Mouse (Mus musculus) forebrain, embryonic 13.5 days (tissue): ENCODE measurements at regions not wholly inside any gene's neighbourhood (a gene's known extent, or its start where the extent isn't known, plus 50 kb on each side); places are given as distances from the start of the nearest gene placed in this dataset.

Experiments
- ATAC-seq: fragments of 200-750 bp; cut with Nextera tagmentation; 2 replicates; pipeline ENCODE4 v1.8.0; 2017
- H3K27ac ChIP-seq: fragments of 300-500 bp; sonication (generic); 2 replicates; pipeline ENCODE4 v1.5.1; 2015; ENCODE audit warnings: inconsistent platforms, mild to moderate bottlenecking, moderate library complexity
- H3K27me3 ChIP-seq: fragments of 300-500 bp; sonication (generic); 2 replicates; pipeline ENCODE4 v1.6.1; 2015; ENCODE audit warnings: mild to moderate bottlenecking, inconsistent platforms
- H3K36me3 ChIP-seq: fragments of 300-500 bp; sonication (generic); 2 replicates; pipeline ENCODE4 v1.6.1; 2015; ENCODE audit warnings: mild to moderate bottlenecking, inconsistent platforms; ENCODE audit not compliant: poor library complexity, severe bottlenecking
- H3K4me1 ChIP-seq: fragments of 300-500 bp; sonication (generic); 2 replicates; pipeline ENCODE4 v1.6.1; 2015; ENCODE audit warnings: inconsistent platforms
- H3K4me2 ChIP-seq: fragments of 300-500 bp; sonication (generic); 2 replicates; pipeline ENCODE4 v1.6.1; 2015; ENCODE audit warnings: inconsistent platforms, mild to moderate bottlenecking, moderate library complexity
- H3K4me3 ChIP-seq: fragments of 300-500 bp; sonication (generic); 2 replicates; pipeline ENCODE4 v1.5.1; 2015; ENCODE audit warnings: mild to moderate bottlenecking, inconsistent platforms
- H3K9ac ChIP-seq: fragments of 300-500 bp; sonication (generic); 2 replicates; pipeline ENCODE4 v1.6.1; 2015; ENCODE audit warnings: mild to moderate bottlenecking, inconsistent platforms
- H3K9me3 ChIP-seq: fragments of 300-500 bp; sonication (generic); replicated peaks from 2 replicates; pipeline ENCODE4 v1.6.1; 2016; ENCODE audit warnings: inconsistent platforms
- WGBS: fragments of 180-500 bp; shearing (Covaris S2); methylation state at CpG from one replicate; pipeline ENCODE4 v1.1.7; 2015; 5-methylcytosine and 5-hydroxymethylcytosine counted together

DNA sequence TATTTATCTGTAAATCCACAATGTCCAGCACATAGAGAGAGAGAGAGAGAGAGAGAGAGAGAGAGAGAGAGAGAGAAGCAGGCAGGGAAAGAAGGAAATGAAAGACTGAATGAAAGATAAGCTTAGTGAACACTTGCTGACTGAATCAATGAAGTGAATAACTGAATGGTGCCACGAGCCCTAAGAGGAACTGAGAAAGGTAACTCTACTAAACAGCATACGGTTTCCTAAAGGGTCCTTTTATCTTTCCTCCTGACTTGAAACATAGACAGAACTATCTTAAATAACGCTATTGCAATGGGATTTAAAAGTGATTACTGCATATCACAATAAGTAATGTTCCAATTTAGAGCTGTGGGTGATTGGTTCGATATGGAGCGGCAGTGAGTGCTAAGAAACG lies 121.0 kb downstream of the Rbm26 start:
- H3K9ac ChIP-seq: no peak overlapping the region
- no peak overlapping the region for H3K4me3 ChIP-seq
- H3K27me3 ChIP-seq: no peaks in the 10 kb centered on the region
- no peaks in the 10 kb centered on the region for H3K36me3 ChIP-seq
- no peaks in the 10 kb centered on the region; the same call in 1 of the 2 replicates for H3K9me3 ChIP-seq
- no peak overlapping the region for H3K4me2 ChIP-seq
- WGBS: 86% methylated on average over 6 of the region's 6 CpGs
- H3K4me1 ChIP-seq: no peaks in the 10 kb centered on the region
- no peak overlapping the region for H3K27ac ChIP-seq
- no peak for ATAC-seq

- H3K27ac ChIP-seq: no peak overlapping the region
- H3K4me1 ChIP-seq: no peaks in the 10 kb centered on the region
- H3K36me3 ChIP-seq: no peaks in the 10 kb centered on the region
- no peaks in the 10 kb centered on the region for H3K9me3 ChIP-seq
- H3K4me2 ChIP-seq: no peak overlapping the region
- no peak overlapping the region for H3K9ac ChIP-seq
- ATAC-seq: no peak
- H3K4me3 ChIP-seq: no peak overlapping the region
- H3K27me3 ChIP-seq: no peaks in the 10 kb centered on the region
These were observed 138.3 kb downstream of the Rbm26 start for GRCm38 (mm10) chr14:105038798-105039197.

- no peak for ATAC-seq
- Histone ChIP-seq H3K4me2 (peak overlapping the region; percentile 19; the same call in 1 of the 2 replicates), H3K36me3 (no peaks in the 10 kb centered on the region), H3K9ac (no peak overlapping the region), H3K27ac (no peak overlapping the region), H3K27me3 (no peaks in the 10 kb centered on the region), H3K9me3 (no peaks in the 10 kb centered on the region), H3K4me1 (no peaks in the 10 kb centered on the region), H3K4me3 (no peak overlapping the region)
- 43% methylated on average over 14 of the region's 14 CpGs for WGBS
These were observed 142.3 kb downstream of the Rbm26 start for GRCm38 (mm10) chr14:105034712-105035377.

- Histone ChIP-seq H3K9ac (no peak overlapping the region), H3K27ac (no peak overlapping the region), H3K4me2 (no peak overlapping the region), H3K9me3 (no peaks in the 10 kb centered on the region), H3K36me3 (no peaks in the 10 kb centered on the region), H3K4me1 (no peaks in the 10 kb centered on the region), H3K27me3 (no peaks in the 10 kb centered on the region), H3K4me3 (no peak overlapping the region)
- ATAC-seq: no peak
- 62% methylated on average over 6 of the region's 6 CpGs for WGBS
These were observed 157.2 kb downstream of the Rbm26 start for GRCm38 (mm10) chr14:105019971-105020370.

DNA sequence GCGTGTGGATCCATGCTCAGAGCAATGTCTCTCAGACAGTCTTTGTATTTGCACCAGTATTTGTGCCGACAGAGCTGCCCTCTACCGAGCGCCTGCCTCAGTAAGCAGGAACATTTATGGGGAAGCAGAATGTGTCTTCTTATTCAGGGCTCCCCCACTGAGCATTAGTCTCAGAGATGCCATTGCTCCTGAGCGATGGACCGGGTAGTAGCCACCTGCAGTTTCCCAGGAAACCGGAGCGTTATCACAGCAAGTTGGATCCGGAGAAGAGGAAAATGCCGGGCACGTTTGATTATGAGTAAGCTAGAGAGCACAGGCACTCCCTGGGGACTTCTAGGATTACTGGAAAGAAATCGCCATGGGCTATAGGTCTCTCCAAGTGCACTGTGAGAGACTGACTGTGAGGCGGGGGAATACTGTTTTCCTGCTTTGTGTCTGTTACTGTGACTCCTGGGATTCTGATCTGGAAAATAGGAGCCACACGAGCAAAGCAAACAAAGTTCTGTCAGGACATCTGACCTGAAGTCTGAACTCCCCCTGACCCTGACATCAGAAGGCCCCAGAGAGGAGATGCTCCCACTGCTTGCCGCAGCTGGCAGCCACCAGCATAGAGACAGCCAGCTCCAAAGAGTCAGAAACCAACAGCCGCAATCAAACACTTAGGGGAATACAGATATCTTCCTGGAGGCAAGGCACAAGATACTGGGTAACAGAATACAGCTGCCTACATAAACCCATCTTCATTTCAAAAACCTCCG lies 160.9 kb downstream of the Rbm26 start:
- WGBS: 41% methylated on average over 17 of the region's 17 CpGs
- H3K4me2 ChIP-seq: peak overlapping the region; percentile 30; the same call in 1 of the 2 replicates
- H3K27ac ChIP-seq: no peak overlapping the region

GRCm38 (mm10) chr14:105015278-105015677 lies 161.8 kb downstream of the Rbm26 start:
- Histone ChIP-seq H3K36me3 (no peaks in the 10 kb centered on the region), H3K9ac (no peak overlapping the region), H3K27me3 (no peaks in the 10 kb centered on the region), H3K9me3 (no peaks in the 10 kb centered on the region), H3K27ac (no peak overlapping the region), H3K4me3 (no peak overlapping the region), H3K4me2 (no peak overlapping the region), H3K4me1 (no peaks in the 10 kb centered on the region)
- ATAC-seq: no peak
- WGBS: 85% methylated on average over 2 of the region's 2 CpGs

More for the DNA sequence above, 160.9 kb downstream of the Rbm26 start:
- H3K4me1 ChIP-seq: no peaks in the 10 kb centered on the region
- H3K9me3 ChIP-seq: no peaks in the 10 kb centered on the region
- no peaks in the 10 kb centered on the region for H3K27me3 ChIP-seq
- peak; percentile 57; the same call in 1 of the 2 replicates for ATAC-seq
- H3K36me3 ChIP-seq: no peaks in the 10 kb centered on the region
- no peak overlapping the region for H3K4me3 ChIP-seq
- H3K9ac ChIP-seq: no peak overlapping the region

DNA sequence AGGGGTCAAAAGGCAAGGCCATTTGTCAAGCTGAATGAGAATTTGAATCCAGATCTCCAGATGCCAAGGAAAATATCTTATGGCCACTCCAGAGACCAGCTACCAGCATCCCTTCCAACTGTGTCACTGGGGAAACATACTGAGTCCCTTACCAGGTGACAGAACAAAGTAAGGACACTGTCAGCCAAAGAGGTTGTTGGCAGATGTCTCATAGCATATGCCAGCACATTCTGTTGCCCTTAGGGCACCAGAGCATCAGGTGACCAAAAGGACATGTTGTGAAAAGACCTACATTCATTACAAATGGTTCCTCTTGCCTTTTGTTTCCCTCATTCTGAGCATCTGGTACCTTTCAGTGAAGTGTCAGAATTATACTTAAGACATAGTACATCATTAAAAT lies 166.4 kb downstream of the Rbm26 start:
- no peak overlapping the region for H3K9ac ChIP-seq
- H3K27me3 ChIP-seq: no peaks in the 10 kb centered on the region
- 0 out of 2 replicates have a peak, but pooled peaks have one; percentile 36 for ATAC-seq
- H3K9me3 ChIP-seq: no peaks in the 10 kb centered on the region
- no peaks in the 10 kb centered on the region for H3K4me1 ChIP-seq
- H3K4me3 ChIP-seq: no peak overlapping the region
- no peak overlapping the region for H3K4me2 ChIP-seq
- no peak overlapping the region for H3K27ac ChIP-seq
- no peaks in the 10 kb centered on the region for H3K36me3 ChIP-seq

GRCm38 (mm10) chr14:105008331-105008730 lies 168.8 kb downstream of the Rbm26 start:
- ATAC-seq: no peak
- no peaks in the 10 kb centered on the region for H3K4me1 ChIP-seq
- WGBS: 73% methylated on average over 2 of the region's 2 CpGs

GRCm38 (mm10) chr14:104994066-104994465 lies 183.1 kb downstream of the Rbm26 start:
- no peaks in the 10 kb centered on the region for H3K9me3 ChIP-seq
- no peak overlapping the region for H3K4me3 ChIP-seq
- no peak overlapping the region for H3K4me2 ChIP-seq
- ATAC-seq: no peak
- no peak overlapping the region for H3K9ac ChIP-seq
- no peaks in the 10 kb centered on the region for H3K36me3 ChIP-seq
- no peak overlapping the region for H3K27ac ChIP-seq
- H3K4me1 ChIP-seq: no peaks in the 10 kb centered on the region
- H3K27me3 ChIP-seq: no peaks in the 10 kb centered on the region
- 90% methylated on average over 3 of the region's 3 CpGs for WGBS

More at GRCm38 (mm10) chr14:105008331-105008730, 168.8 kb downstream of the Rbm26 start:
- Histone ChIP-seq H3K36me3 (no peaks in the 10 kb centered on the region), H3K9me3 (no peaks in the 10 kb centered on the region), H3K27me3 (no peaks in the 10 kb centered on the region), H3K9ac (no peak overlapping the region), H3K4me3 (no peak overlapping the region), H3K4me2 (no peak overlapping the region), H3K27ac (no peak overlapping the region)

- H3K4me2 ChIP-seq: no peak overlapping the region
- no peak overlapping the region for H3K27ac ChIP-seq
- H3K4me3 ChIP-seq: no peak overlapping the region
- H3K9me3 ChIP-seq: no peaks in the 10 kb centered on the region
- no peaks in the 10 kb centered on the region for H3K27me3 ChIP-seq
- WGBS: 64% methylated on average over 1 of the region's 1 CpGs
- no peak overlapping the region for H3K9ac ChIP-seq
- H3K36me3 ChIP-seq: no peaks in the 10 kb centered on the region
- no peaks in the 10 kb centered on the region for H3K4me1 ChIP-seq
- ATAC-seq: no peak
These were observed 211.1 kb downstream of the Rbm26 start for GRCm38 (mm10) chr14:104966046-104966445.

GRCm38 (mm10) chr14:104943450-104943849 lies 233.7 kb downstream of the Rbm26 start:
- Histone ChIP-seq H3K4me3 (no peak overlapping the region), H3K27ac (no peak overlapping the region), H3K9me3 (no peaks in the 10 kb centered on the region), H3K27me3 (no peaks in the 10 kb centered on the region), H3K36me3 (no peaks in the 10 kb centered on the region), H3K4me1 (no peaks in the 10 kb centered on the region), H3K9ac (no peak overlapping the region), H3K4me2 (no peak overlapping the region)
- ATAC-seq: no peak
- 89% methylated on average over 5 of the region's 5 CpGs for WGBS

DNA sequence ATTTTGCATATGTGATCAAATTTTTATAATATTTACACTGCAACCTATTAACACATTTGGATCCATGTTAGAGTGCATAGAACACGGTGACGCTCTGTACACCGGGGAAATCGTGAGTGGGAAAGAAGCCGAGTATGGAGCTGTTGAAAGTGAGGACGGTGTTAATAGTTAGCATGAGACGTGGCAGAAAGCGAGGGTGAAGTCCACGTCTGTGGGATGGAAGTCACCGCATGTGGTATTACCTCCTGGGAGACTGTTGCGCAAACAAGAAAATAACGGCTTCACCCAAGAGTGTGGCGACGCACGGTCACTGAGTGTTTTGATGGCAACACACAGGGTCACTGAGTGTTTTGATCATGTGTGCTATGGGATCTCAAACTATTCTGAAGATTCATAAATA lies 237.2 kb downstream of the Rbm26 start:
- ATAC-seq: no peak
- no peaks in the 10 kb centered on the region for H3K36me3 ChIP-seq
- no peak overlapping the region for H3K27ac ChIP-seq
- H3K4me1 ChIP-seq: no peaks in the 10 kb centered on the region
- no peaks in the 10 kb centered on the region for H3K27me3 ChIP-seq
- 89% methylated on average over 15 of the region's 15 CpGs for WGBS
- H3K4me3 ChIP-seq: no peak overlapping the region
- no peaks in the 10 kb centered on the region for H3K9me3 ChIP-seq
- H3K9ac ChIP-seq: no peak overlapping the region
- H3K4me2 ChIP-seq: no peak overlapping the region
